Mouse (Mus musculus) liver, embryonic 15.5 days (tissue): ENCODE results near the gene C9. TPM values are rescaled to one million over a fixed set of nuclear protein-coding genes. Genes with fewer than 3 reads are reported as not detected.

Experiments
- ATAC-seq: fragments of 200-750 bp; cut with Nextera tagmentation; 2 replicates; pipeline ENCODE4 v1.8.0; 2017; ENCODE audit warnings: moderate number of reproducible peaks, mild to moderate bottlenecking, moderate library complexity; ENCODE audit not compliant: insufficient read depth
- H3K27ac ChIP-seq: fragments of 300-500 bp; sonication (generic); replicated peaks from 2 replicates; pipeline ENCODE4 v1.5.1; 2015; ENCODE audit warnings: mild to moderate bottlenecking, inconsistent platforms
- H3K27me3 ChIP-seq: fragments of 300-500 bp; sonication (generic); 2 replicates; pipeline ENCODE4 v1.6.1; 2015; ENCODE audit warnings: mild to moderate bottlenecking, inconsistent platforms
- H3K36me3 ChIP-seq: fragments of 300-500 bp; sonication (generic); replicated peaks from 2 replicates; pipeline ENCODE4 v1.6.1; 2015; ENCODE audit warnings: moderate library complexity, mild to moderate bottlenecking, inconsistent platforms
- H3K4me1 ChIP-seq: fragments of 300-500 bp; sonication (generic); replicated peaks from 2 replicates; pipeline ENCODE4 v1.6.1; 2015; ENCODE audit warnings: inconsistent platforms
- H3K4me2 ChIP-seq: fragments of 300-500 bp; sonication (generic); 2 replicates; pipeline ENCODE4 v1.6.1; 2015; ENCODE audit warnings: moderate library complexity, mild to moderate bottlenecking, inconsistent platforms
- H3K4me3 ChIP-seq: fragments of 300-500 bp; sonication (generic); replicated peaks from 2 replicates; pipeline ENCODE4 v1.5.1; 2015; ENCODE audit warnings: mild to moderate bottlenecking, inconsistent platforms
- H3K9ac ChIP-seq: fragments of 300-500 bp; sonication (generic); 2 replicates; pipeline ENCODE4 v1.6.1; 2015; ENCODE audit warnings: moderate library complexity, mild to moderate bottlenecking, inconsistent platforms
- H3K9me3 ChIP-seq: fragments of 300-500 bp; sonication (generic); replicated peaks from 2 replicates; pipeline ENCODE4 v1.6.1; 2016; ENCODE audit warnings: inconsistent platforms
- WGBS: fragments of 180-500 bp; shearing (Covaris S2); methylation state at CpG from one replicate; pipeline ENCODE4 v1.1.7; 2015; ENCODE audit warnings: mixed read lengths; ENCODE audit not compliant: insufficient replicate concordance; 5-methylcytosine and 5-hydroxymethylcytosine counted together
- polyA plus RNA-seq: library from polyadenylated mRNA; unstranded; fragments of >200 nt; fragmentation: Nextera tagmentation; extraction: Ambion mirVana; gene quantifications from 2 replicates; pipeline ENCODE4 v1.2.1, GENCODE M21; 2015

Gene C9
- polyA plus RNA-seq, 1 experiment from 2014 or later = 6.2 TPM

DNA sequence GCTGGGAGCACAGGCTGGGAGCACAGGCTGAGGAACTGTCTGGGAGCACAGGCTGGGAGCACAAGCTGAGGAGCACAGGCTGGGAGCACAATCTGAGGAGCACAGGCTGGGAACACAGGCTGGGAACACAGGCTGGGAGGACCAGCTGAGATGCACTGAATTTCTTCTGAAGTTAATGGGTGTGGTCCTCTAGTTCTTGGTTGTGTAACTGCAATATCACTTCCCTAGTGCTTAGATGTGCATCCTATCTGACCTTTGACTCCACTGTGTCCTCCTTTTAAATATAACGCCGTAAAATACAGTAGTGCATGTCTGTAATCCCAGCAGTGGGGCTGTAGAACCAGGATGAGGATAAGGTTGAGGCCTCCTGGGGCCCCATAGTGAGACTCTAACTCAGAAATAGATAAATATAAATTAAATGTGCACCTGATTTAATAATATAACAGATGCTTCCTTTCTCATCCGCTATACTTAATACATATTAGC, 88.8 kb downstream of the C9 start:
- Histone ChIP-seq H3K4me3 (no peak overlapping the region), H3K9me3 (no peaks in the 10 kb centered on the region), H3K9ac (no peak overlapping the region), H3K36me3 (no peaks in the 10 kb centered on the region), H3K4me1 (no peaks in the 10 kb centered on the region), H3K27ac (no peak overlapping the region), H3K4me2 (no peak overlapping the region), H3K27me3 (no peaks in the 10 kb centered on the region)
- WGBS = 61% methylated on average over 3 of the region's 3 CpGs
- no peak for ATAC-seq

DNA sequence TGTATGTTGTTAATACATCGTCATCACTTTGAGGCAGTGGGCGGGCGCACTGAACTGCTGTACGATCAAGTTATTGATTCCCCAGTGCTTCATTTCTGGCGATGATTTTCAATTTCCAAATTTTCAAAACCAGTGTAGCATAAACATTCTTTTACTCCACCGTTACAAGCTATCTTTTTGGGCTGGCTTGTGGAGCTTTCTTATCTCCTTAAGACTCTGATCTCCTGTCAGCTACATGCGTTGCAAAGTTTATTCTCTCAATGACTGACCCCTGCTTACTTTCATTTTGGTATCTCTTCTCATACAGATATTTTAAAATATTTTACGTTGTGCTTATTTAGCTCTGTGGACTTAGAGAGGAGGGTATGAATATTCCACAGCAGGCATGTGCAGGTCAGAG, 89.5 kb downstream of the C9 start:
- WGBS = 53% methylated on average over 8 of the region's 8 CpGs
- no peak for ATAC-seq
- H3K9ac ChIP-seq = no peak overlapping the region
- no peaks in the 10 kb centered on the region for H3K36me3 ChIP-seq
- H3K4me2 ChIP-seq = no peak overlapping the region; the same call in 1 of the 2 replicates
- no peak overlapping the region for H3K4me3 ChIP-seq
- no peaks in the 10 kb centered on the region for H3K9me3 ChIP-seq
- no peaks in the 10 kb centered on the region for H3K4me1 ChIP-seq
- H3K27ac ChIP-seq = no peak overlapping the region
- H3K27me3 ChIP-seq = no peaks in the 10 kb centered on the region

GRCm38 (mm10) chr15:6539639-6540338, 94.7 kb downstream of the C9 start:
- no peaks in the 10 kb centered on the region for H3K36me3 ChIP-seq
- H3K4me3 ChIP-seq = no peak overlapping the region
- no peaks in the 10 kb centered on the region for H3K9me3 ChIP-seq
- H3K4me1 ChIP-seq = peaks cover 6% of the 10 kb centered on the region
- ATAC-seq = no peak
- H3K27ac ChIP-seq = no peak overlapping the region
- peak overlapping the region; percentile 7; the same call in 1 of the 2 replicates for H3K4me2 ChIP-seq
- WGBS = 17% methylated on average over 7 of the region's 7 CpGs
- no peaks in the 10 kb centered on the region for H3K27me3 ChIP-seq
- H3K9ac ChIP-seq = no peak overlapping the region

Other genes starting within 250 kb of the C9 start
- gene Dab2, start 145.5 kb upstream of the C9 start, polyA plus RNA-seq = 7.9 and 8.4 TPM in 2 replicates
- 19.4 and 19.8 TPM in 2 replicates for gene Fyb, start 77.5 kb downstream of the C9 start, polyA plus RNA-seq